Mouse (Mus musculus) spleen, postnatal 14 days (tissue): ENCODE results near the gene Glyr1.
A peak's percentile ranks its signal among the peaks of the same experiment; 100 is the strongest.

Experiments used
- DNase-seq, 2 experiments: peaks; one replicate each; pipeline ENCODE4 v3.0.0; 2021 to 2022; ENCODE audit warnings: low spot score in 2 of 2

Glyr1 gene

GRCm38 (mm10) chr16:5011285-5011684, 38.4 kb downstream of the Glyr1 start:
- peak in 1 of 2 experiments; percentile 25 for DNase-seq

DNA sequence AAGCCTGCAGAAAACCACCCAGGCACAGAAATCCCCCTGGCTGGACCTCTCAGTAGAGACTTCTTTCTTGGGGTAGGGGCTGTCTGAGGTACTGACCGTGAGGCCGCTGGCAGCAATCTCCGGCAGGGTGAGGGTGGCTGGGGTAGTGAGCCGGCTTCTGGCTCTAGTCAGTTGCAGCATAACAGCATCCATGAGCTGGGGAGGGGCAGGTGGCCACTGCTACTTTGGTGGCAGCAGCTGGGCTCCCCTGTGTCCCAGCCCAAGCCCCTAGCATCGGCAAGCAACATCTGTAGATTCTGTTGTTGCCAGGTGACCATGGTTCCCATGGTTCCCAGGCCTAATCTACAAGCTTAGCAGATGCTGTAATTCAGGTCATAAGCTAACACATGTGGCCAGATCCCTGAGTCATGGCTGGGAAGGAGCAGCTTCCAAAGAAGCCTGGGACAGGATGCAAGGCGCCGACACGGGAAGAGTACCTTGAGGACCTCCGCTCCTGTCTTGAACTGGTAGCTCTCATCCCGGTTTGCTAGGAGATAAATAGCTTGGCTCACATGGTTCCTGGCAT, 39.2 kb downstream of the Glyr1 start:
- no peak for DNase-seq

DNA sequence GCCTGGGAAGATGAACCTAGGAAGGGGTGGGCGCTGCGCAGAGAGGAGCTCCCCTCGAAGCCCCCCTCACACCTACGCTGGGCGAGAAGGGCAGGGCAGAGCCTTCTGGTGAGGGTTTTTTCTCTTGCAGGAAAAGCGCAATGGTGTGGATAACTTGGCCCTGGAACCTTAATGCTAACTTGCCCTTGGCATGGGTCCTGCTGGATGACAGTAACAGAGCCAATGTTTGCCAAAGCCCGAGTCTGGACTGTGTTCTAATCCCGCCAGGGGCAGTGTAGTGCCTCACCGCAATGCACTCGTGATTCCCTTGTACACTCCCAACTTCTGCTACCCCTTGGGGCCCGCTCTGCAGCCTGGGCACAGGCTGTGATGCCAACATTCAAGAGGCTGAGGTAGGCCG, 41.6 kb downstream of the Glyr1 start:
- no peak for DNase-seq

GRCm38 (mm10) chr16:5007492-5007891, 42.2 kb downstream of the Glyr1 start:
- DNase-seq: no peak

DNA sequence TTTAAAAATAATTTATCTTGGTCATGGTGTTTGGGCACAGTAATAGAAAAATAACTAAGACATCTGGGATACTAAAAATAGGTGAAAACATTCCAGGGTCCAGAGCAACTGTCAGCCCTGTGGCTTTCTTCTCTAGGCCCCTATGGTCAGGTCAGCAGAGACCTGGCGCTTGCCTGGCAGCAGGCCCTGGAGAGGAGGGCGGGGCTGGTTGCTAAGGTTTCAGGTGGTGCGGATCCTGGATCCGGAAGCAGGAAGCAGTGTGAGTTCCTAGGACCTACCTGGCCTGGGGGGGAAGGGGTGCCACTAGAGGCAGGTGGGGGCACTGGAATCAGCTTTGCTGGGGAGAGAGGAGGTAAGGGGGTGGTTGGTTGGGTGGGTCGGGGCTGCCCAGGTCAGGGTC, 42.6 kb downstream of the Glyr1 start, which contains the start of gene Smim22:
Gene Smim22 (plus strand): TSS at position 222 of the 400 bp plus-strand sequence.
- no peak for DNase-seq

GRCm38 (mm10) chr16:5000611-5001010, 49.1 kb downstream of the Glyr1 start:
- DNase-seq: no peak

GRCm38 (mm10) chr16:4998984-4999383, 50.7 kb downstream of the Glyr1 start:
- DNase-seq: no peak

GRCm38 (mm10) chr16:4997553-4997952, 52.1 kb downstream of the Glyr1 start, which contains the start of gene Sept12:
Gene Sept12 (minus strand): TSS chr16:4997852.
- DNase-seq: no peak

- DNase-seq: no peak
These were observed 56.4 kb downstream of the Glyr1 start for GRCm38 (mm10) chr16:4993276-4993675.

GRCm38 (mm10) chr16:4984717-4985116, 64.9 kb downstream of the Glyr1 start:
- no peak for DNase-seq

- DNase-seq: no peak
These were observed 69.8 kb downstream of the Glyr1 start for GRCm38 (mm10) chr16:4979755-4980380.

DNA sequence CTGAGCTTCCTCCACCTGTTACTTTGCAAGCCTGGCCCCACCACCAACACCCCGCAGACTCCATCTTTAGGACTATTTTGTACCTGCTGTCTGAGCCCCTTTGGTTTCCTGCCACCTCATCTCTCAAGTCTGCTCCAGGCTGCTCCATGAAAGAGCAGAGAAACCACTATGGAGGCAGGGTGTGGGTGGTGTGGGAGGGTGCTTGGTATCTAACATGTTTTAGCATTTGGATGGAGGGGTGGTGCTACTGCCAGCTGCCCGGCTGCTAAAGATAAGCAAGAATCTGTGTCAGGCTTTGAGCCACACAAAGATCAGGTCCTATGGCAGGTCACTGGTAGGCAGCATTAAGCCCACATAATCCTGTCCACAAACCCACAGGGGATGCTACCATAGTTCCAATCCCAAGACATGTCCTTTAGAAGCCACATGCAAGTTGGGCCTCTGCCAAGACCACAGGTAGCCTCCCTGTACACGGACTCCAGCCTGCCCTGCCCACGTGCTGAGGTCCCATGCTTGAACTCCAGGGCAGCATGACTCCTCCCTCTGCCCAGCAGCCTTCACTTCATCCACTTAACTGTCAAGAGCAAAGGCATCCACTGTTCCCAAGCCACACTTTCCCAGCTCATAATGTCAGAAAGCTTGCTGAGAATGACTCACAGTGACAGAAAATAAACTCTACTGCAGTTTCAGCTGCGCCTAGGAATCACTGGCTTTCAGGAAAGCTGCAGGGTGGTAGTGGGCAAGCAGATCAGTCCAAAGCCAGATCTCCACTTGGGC, 71.2 kb downstream of the Glyr1 start:
- no peak for DNase-seq

DNA sequence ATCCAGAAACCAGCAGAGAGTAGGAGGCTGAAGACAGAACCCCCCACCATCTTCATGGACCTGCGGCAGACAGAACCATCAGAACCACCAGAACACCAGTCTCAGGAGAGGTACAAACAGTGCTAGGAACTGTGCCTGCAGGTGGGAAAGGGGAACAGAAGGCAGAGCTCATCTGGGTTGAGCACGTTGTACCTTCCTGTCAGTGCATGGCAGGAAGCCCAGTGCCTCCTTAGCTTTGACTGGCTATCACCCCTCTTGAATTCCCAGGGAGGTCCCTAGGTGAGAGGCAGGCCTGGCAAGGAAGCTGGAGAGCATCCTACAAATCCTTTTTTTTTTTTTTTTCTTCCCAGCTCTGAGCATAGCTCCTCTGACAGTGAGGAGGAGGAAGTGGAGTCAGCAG, 73.5 kb downstream of the Glyr1 start:
- DNase-seq: no peak

GRCm38 (mm10) chr16:4974521-4974920, 75.1 kb downstream of the Glyr1 start:
- no peak for DNase-seq

GRCm38 (mm10) chr16:4971626-4972025, 78.0 kb downstream of the Glyr1 start:
- DNase-seq: no peak

DNA sequence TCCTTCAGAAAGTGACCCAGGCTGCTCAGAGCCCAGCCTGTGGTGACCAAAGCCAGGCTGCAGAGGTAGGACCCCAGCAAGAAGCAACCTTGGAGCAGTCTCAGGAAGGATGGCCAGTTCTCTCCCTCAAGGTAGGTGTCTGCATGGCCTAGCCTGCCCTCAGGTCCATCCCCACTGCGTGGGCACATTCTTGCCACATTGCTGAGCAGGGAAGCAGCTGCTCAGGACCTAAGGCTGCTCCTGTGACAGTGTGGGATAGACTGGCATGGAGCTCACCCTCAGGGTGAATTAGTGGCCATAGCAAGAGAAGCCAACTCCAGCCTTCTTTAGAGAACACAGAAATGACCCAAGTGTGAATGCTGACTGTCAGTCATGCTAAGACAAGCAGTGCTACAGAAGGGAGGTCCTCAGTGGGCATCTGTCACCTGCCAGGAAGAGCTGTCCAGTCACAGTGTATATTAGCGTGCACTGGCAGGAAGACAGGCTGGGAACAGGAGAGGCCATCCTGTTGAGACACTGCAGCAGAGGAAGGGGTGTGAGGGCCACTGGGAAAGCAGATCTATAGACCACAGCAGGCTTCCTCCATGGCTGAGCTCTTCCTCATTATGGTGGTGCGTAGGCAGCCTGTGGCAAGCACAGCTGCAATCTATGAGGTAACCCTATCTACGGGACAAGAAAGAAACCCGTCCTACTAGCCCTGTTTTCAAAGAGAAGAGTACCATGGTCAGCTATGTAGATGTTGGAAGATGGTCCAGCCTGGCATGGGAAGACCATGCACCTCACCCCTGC, 80.4 kb downstream of the Glyr1 start:
- DNase-seq: no peak

GRCm38 (mm10) chr16:4968426-4968825, 81.2 kb downstream of the Glyr1 start:
- no peak for DNase-seq

- no peak for DNase-seq
These were observed 84.1 kb downstream of the Glyr1 start for GRCm38 (mm10) chr16:4965392-4966129.

DNA sequence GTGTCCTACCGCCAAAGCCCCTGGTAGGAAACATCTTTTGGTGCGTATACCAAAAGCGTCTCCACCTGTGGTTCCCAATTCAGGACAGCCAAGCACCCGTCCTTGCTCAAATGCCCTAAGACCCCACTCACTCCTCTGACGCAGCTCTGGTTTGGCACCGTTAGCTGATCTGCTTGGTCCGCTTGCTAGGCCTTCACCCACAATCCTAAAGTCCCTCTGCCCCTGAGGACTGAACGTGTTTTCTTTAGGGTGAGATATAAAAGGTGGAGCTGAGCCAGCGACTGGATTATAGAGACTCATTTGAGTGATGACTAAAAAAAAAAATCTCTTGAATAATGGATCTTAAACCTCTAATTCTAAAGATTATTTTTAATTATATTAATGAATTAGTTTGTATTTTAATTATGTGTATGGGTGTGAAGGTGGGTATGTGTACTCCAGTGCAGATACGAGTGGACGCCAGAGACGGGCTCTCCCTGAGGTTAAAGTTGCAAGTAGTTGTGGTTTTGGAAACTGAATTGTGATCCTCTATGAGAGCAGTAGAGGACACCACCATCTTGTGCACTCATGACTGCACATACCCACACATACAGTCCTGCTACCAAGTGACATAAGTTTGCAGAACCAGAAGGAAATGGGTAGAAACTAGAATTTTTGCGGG, 84.8 kb downstream of the Glyr1 start:
- no peak for DNase-seq
